Mouse (Mus musculus) right cerebral cortex, postnatal 14 days (tissue): ENCODE measurements around the gene Cdr2l.

Experiments used
- DNase-seq: peaks from one replicate; pipeline ENCODE4 v3.0.0; 2022

The Cdr2l gene

GRCm38 (mm10) chr11:115408266-115408920 lies 26.7 kb downstream of the Cdr2l start:
- DNase-seq: no peak

GRCm38 (mm10) chr11:115409556-115409955 lies 27.8 kb downstream of the Cdr2l start:
- no peak for DNase-seq

- peak; percentile 95 for DNase-seq
These were observed 38.0 kb downstream of the Cdr2l start, which contains the start of the genes Atp5h and Kctd2 for GRCm38 (mm10) chr11:115419531-115420237. Gene Atp5h (minus strand): TSS chr11:115419962. Gene Kctd2 (plus strand): TSS chr11:115420128.

GRCm38 (mm10) chr11:115420336-115421190 lies 38.8 kb downstream of the Cdr2l start:
- DNase-seq: peak; percentile 52

GRCm38 (mm10) chr11:115421328-115421727 lies 39.6 kb downstream of the Cdr2l start:
- no peak for DNase-seq

- no peak for DNase-seq
These were observed 40.3 kb downstream of the Cdr2l start for GRCm38 (mm10) chr11:115421972-115422371.

- DNase-seq: no peak
These were observed 41.4 kb downstream of the Cdr2l start for GRCm38 (mm10) chr11:115423091-115423490.

- DNase-seq: no peak
These were observed 43.0 kb downstream of the Cdr2l start for GRCm38 (mm10) chr11:115424666-115425065.

GRCm38 (mm10) chr11:115425671-115426070 lies 44.0 kb downstream of the Cdr2l start:
- no peak for DNase-seq

GRCm38 (mm10) chr11:115427482-115428331 lies 46.0 kb downstream of the Cdr2l start:
- peak; percentile 71 for DNase-seq

GRCm38 (mm10) chr11:115429307-115429706 lies 47.6 kb downstream of the Cdr2l start:
- peak; percentile 53 for DNase-seq

- DNase-seq: no peak
These were observed 48.8 kb downstream of the Cdr2l start for GRCm38 (mm10) chr11:115430561-115430960.

- no peak for DNase-seq
These were observed 51.1 kb downstream of the Cdr2l start for GRCm38 (mm10) chr11:115432814-115433213.

- DNase-seq: no peak
These were observed 51.6 kb downstream of the Cdr2l start for GRCm38 (mm10) chr11:115433342-115433741.

- DNase-seq: no peak
These were observed 54.1 kb downstream of the Cdr2l start for GRCm38 (mm10) chr11:115435596-115436337.

- no peak for DNase-seq
These were observed 55.9 kb downstream of the Cdr2l start for GRCm38 (mm10) chr11:115437571-115438122.

GRCm38 (mm10) chr11:115439326-115439725 lies 57.6 kb downstream of the Cdr2l start:
- no peak for DNase-seq

GRCm38 (mm10) chr11:115439906-115440595 lies 58.3 kb downstream of the Cdr2l start, which contains the start of gene Trim80:
Gene Trim80 (plus strand): TSS chr11:115440545.
- no peak for DNase-seq

GRCm38 (mm10) chr11:115441417-115441816 lies 59.7 kb downstream of the Cdr2l start:
- DNase-seq: no peak
